Mouse (Mus musculus) lung, postnatal 0 days (tissue): Measurements from ENCODE around the gene Setd3.

Experiments used
- CTCF ChIP-seq: IDR thresholded peaks from 2 replicates; pipeline ENCODE4 v1.5.1; 2016; ENCODE audit warnings: antibody characterized with exemption, mild to moderate bottlenecking
- EP300 ChIP-seq: IDR thresholded peaks from 2 replicates; pipeline ENCODE4 v1.6.1; 2016; ENCODE audit warnings: antibody characterized with exemption, mild to moderate bottlenecking, control low read depth

GRCm38 (mm10) chr12:108118503-108118901 lies 60.6 kb downstream of the Setd3 start:
- TF ChIP-seq CTCF (no peak), EP300 (no peak)
